Mouse (Mus musculus) neutrophil, adult 5-6 weeks (primary cell): ENCODE data around the gene Myo18b. TPM values are rescaled to one million over a fixed set of nuclear protein-coding genes. Genes with fewer than 3 reads are reported as not detected.

Source experiments
- ATAC-seq: fragments of 151-379, 151-347 bp; 2 replicates; pipeline ENCODE4 v1.8.0; 2017; ENCODE audit warnings: mild to moderate bottlenecking, moderate TSS enrichment; ENCODE audit not compliant: insufficient number of reproducible peaks, poor library complexity, low FRiP score, severe bottlenecking; ENCODE audit errors: extremely low read depth
- total RNA-seq: library from RNA; stranded (forward); fragments of 200-1000 nt; gene quantifications from 2 replicates; pipeline ENCODE4 v1.2.3, GENCODE M21; 2017

Gene Myo18b
- total RNA-seq, 1 experiment from 2014 or later: 0.23 TPM

DNA sequence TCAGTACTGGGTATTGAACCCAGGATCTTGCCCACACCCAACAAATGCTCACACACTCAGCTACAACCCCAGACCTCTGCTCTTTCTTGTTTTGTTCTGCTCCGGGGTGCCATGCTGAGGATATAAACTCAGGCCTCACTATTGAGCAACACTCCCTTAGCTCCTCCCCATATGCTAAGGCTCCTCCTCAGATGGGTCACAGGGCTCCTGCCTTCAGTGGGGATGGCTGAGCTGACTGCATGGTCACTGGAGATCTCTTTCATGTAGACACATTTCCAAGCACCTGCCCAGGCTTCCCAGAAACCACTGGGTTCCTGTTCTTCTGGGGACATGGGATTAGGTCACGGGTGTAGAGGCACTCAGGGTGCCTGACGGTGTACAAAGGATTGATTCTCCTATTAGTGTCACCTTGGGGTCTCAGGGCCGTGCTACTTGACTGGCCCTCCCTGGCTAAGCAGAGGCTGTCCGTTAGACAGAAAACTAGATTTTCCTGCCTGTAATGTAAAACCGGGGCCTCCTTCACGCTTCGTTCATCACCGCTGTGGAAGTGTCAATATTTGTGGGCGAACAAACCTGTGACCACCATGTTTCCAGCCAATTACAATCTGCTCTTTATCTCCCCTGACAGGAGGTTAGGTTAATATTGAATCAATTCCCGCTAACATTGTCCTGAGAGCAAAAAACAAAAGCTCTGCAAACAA, 127.0 kb downstream of the Myo18b start:
- ATAC-seq: no peak

DNA sequence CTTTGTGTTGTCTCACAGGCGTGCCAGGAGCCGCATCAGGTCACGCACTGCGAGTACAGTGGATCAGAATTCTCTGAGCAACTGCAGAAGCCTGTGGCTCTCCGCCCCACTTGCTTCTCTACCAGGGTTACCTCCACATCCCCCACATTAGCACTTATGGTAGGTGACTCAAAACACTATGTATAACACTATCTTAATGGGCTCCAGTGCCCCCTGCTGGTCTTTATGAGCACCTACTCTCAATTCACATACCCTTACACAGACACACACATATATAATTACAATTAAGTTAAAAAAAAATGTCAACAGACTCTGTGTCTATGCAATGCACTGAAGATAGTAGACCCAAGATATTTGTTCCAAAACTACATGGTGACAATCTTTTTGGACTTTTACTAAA, 127.6 kb downstream of the Myo18b start:
- ATAC-seq: no peak

DNA sequence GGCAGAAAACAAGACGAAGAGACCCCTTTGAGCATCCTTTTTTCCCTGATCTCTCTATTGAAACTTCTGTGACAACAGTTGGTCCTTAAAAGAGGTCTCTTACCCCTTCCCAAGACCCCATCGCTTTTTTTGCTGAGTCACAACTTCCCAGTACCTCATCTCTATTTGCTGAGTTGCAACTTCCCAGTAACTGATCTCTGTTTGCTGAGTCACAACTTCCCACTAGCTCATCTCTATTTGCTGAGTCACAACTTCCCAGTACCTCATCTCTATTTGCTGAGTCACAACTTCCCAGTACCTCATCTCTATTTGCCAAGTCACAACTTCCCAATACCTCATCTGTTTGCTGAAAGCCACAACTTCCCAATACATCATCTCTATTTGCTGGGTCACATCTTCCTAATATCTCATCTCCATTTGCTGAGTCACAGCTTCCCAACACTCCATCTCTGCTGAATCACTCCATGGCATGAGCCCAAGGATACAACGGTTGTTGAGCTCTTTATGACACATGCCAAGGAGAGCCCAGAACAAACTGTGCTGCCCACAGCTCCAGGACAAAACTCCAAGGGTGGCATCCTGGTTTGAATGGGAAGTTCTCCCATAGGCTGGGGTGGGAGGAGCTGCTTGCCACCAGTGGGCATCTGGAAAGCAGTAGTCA, 134.6 kb downstream of the Myo18b start:
- ATAC-seq: no peak

DNA sequence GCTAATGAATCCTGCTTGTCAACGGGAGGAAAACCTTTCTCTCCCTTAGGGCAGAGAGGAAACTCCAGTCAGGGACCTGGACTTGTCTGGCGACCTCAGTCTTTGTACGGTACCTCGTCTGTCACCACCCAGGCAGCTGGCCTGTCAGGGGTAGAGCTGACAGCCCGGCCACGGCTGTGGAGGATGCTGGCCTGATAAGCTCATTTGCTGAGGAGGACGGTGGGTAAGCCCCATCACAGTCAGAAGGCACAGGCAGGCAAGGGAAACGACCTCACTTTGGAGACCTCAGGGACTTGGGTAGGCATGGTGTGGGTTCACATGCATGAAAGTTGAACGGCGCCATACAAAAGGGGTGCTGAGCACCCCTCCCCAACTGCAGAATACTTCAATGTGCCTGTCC, 140.6 kb downstream of the Myo18b start:
- no peak for ATAC-seq

DNA sequence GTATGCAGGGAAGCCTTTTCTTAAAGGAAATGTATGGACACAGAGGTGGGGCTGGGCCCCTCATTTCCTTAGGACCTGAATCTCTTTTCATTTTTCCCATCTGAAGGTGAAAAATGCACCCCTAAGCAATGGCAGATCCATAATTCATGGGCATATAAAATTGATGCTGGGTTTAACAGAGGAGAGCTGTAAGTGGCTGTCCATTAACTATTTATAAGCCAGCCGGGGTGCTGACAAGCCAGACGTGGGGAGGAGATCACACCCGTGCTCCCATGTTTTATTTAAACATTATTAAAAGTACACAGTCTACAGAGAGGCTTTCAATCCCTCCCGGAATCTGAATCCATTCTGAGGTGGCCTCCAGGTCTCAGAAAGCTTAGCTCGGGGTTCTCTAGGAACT, 146.5 kb downstream of the Myo18b start:
- ATAC-seq: no peak

DNA sequence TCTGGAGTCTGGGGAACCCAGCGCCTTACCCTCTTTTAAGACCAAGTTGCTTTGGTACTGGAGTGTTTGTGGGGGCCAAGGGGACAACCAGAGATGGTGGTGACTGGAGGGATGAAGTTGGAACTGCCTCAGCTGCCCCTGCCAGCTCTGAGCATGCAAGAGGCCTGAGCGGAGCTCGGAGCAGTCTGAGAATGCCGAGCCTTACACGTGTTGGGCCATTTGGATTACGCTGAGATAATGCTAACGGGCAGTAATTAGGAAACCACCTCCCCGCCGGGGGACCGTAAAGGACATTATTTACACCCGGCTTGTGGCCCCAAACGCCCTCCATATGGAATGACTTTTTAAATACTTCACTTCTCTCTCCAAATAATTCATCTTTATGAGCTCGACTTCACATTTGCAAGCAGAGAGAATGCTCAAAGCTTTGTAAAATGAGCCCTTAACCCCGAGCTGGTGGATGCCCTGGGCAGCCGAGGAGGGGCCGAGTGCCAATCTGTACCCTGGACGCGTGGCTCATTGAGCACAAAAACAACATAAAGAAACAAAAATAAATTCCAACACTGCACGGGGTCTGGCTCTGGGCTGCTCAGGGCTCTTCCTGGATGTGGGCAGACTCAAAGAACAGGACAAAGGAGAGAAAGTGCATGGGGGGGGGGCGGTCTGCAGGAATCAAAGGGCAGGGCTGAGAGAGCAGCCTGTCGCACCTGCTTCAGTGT, 148.0 kb downstream of the Myo18b start:
- ATAC-seq: no peak

DNA sequence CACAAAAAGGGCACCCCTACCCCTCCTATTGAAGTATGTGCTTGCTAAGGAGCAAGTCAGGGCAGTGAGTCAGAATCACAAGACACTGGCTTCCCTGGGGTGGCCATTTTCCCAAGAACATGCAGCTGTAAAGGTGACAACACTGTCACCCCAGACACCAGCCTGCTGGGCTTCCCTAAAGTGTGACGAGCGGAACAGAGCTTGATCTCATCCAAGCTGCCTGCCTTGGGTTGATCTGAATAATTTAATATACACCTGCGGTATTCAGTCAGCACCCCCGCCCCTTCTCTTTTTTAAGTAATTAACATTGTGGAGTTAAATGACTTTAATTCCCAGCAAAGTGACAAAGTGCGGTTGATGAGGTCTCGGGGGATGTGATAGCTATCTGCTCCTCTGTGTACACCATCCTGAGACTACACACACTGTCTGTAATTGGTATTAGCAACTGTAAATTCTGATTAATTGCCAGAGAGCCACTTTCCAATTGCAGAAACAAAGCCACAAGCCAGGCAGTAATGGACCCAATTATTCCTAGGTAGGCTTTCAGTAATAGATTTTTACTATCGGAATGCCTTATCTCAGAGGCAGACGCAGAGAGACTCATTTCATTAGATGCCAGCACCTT, 148.7 kb downstream of the Myo18b start:
- ATAC-seq: no peak

DNA sequence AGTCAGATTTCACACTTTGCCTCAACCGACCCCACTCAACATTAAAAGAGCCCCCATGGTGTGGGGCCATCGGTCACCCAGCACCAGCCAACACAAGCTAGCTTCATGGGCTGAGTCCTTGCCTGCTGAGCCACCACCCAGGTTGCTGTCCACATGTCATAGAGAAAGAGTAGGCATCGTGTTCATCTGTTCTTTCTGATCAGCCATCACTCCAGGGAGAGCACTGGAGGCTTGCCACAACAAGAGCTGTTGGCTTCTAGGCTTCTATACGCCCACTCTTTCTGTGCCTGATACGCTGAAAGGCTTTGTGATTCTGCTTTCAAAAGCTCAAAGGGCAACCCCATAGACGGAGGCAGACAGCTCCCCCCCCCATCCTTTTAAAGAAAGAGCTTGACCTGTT, 151.0 kb downstream of the Myo18b start:
- ATAC-seq: no peak

DNA sequence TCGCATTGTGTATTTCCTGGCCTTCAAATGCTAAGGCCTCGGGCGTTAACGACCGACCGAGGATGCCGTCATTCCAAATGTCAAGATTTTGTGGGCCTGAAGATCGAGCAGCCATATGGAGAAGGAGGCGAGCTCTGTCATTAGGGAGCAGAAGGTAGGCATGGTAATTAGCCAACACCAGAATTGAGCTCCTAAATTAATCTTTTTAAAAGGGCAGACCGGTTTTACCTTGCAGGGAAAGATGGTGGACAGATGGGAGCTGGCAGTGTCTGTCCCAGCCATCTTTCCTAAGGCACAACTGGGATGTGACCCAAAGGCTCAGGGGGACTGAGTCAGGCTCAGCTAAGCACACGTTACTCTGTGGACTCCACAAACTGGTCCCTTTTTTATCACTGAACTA, 151.6 kb downstream of the Myo18b start:
- no peak for ATAC-seq

DNA sequence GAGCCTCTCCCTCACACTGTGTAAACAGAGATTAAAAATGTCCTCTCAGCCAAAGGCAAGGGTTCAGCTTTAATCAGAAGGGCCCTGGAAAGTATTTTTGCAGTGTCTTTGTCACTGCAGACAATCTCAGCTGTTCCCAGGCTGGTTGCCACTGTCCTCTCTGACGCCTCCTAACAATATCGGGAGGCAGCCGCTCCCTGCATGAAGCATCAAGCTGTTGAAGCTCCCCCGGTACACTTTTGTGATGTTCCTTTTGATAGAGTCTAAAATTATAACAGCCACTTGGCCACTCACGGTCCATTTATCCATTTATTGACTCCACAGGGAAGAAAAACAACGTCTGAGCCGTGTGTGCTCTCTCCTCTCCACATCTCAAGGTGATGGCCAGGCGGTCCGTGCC, 153.0 kb downstream of the Myo18b start:
- ATAC-seq: no peak

DNA sequence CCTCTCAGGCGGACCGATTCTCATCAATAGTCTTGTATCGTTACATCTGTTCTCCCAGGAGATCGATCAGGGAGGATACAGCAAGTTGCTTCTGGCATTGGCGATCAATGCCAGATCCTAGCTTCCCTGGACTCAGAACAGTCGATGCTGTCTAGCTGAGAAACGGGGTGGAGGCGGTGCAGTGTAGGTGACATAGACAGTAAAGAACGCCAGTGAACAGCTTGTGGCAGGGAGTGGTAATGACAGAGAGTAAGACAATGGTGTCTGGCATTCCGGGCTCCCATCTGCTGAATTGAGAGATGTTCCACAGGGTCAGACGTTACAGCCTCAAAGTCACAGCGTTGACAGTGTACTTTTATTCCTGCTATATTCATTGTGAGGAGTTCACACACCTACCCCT, 155.5 kb downstream of the Myo18b start:
- no peak for ATAC-seq

DNA sequence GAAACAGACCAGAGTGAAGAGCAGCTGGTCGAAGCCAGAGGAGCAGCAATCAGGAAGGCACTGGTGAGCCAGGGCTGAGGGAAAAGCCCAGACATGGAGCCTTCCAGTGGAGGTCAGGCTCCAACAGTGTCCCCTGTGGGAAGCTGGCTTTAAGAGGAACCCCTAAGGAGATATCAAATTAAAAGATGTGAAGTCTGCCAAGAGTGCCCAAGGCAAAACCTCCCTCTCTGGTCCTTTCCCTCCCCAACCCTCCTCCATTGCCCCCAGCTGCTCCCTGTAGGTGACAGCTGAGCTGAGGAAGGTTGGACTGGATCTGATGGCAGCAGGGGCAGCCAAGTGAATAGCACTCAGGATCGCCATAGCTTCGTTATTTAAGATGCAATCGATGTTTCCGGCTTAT, 161.1 kb downstream of the Myo18b start:
- ATAC-seq: no peak

DNA sequence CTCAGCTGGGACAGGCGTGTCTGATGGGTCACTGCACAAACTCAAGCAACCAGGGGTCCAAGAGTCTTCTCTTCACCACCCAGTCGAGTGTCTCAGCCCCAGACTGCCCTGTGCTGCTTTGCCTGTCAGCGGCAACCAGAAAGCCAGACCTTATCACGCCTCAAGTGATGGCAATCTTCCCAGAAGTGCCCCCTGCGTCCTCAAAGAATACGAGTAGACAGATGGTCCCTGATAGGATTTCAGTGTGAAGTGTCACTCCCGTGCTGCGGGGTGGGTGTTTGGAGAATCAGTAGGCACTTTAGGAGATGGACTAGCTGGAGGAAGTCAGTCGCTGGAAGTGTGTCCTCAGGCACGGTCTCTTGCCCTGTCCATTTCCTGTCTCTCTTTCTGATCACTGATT, 165.6 kb downstream of the Myo18b start:
- no peak for ATAC-seq

DNA sequence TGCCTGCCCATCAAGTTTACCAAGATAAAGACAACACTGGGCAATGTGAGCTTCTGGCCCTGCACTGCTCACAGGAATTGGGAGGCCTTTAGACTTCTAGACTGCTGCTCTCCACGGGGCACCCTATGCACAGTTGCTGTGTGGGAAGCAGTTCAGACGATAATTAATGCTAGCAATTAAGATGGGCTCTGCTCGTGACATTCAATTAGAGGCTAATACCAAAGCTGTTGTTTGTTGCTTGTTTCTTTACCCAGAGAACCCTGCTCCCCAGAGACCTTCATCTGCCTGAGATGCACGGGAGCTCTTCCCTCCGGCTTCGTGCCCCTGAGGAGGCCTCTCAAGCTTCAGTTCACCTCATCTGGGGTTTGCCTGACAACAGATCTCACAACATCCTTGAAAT, 167.7 kb downstream of the Myo18b start:
- ATAC-seq: no peak

DNA sequence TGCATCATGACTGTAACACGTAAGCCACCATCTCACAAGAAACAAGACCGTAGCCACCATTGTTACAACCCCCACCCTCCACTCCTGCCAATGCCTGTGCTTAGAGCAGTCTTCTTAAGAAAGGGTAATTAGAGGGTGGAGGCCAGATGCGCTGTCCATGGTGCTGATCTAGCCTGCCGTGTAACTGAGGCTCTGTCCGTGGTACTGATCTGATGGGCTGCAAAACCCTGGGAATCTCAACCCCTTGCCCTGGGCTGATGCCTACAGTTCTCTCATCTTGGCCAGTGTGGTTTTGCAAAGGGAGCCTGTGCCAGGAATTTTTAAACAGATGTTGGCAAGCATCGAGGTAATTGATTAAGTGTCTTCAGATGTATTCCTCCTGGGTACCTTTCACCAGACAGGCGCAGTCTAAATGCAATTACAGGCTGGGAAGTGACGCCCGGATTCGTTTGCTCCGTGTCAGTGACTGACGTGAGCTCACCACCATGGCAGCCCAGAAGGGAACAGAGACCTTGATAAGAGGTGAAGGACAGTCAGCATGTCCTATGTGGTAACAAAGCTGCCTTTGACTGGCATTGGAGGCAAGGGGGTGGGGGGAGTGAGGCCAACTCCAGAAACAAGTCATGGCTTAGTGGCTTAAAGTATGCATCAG, 177.4 kb downstream of the Myo18b start:
- no peak for ATAC-seq

DNA sequence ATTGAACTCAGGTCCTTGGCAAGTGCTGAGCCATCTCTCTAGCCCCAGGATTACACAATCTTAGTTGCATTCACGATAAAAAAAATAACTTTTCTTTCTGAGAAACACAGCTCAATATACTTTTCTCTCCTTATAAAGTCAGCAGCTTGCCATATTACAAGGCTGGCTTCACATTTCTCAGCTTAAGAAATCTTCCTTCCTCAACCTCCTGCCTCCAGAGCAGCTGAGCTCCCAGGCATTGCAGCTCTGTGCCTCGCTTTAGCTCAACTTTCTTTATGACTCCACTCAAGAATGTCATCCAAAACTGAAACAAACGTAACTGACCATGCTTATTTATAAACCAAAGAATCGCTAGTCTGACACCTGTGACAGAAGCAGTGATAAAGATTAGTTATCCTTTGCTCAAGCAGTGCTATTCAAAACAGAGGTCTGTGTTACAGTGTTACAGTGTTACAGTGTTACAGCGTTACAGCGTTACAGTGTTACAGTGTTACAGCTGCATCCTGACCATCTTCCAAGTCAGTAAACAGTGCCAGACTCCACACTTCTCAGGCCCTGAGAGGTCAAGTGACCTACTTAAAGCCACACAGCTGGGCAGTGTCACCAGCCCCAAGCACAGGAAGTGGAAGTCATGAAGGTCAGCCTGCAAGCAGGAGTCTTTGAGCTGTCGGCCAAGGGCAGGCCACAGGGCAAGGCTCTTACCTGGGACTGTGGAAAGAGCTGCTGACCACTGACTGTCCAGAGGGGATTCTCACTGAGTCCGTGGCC, 181.3 kb downstream of the Myo18b start:
- ATAC-seq: no peak

DNA sequence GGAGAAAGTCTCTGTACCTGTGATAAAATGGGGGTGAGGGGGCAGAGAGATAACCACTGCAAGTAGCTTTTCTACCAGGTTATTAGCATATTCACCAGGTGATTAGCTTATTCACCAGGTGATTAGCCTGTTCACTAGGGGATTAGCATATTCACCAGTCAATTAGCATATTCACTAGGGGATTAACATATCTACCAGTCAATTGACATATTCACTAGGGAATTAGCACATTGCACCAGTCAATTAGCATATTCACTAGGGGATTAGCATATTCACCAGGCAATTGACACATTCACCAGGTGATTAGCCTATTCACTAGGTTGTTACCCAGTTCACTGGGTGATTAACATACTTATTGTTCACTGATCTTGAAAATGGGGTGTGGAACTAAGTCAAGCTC, 186.3 kb downstream of the Myo18b start:
- no peak for ATAC-seq

DNA sequence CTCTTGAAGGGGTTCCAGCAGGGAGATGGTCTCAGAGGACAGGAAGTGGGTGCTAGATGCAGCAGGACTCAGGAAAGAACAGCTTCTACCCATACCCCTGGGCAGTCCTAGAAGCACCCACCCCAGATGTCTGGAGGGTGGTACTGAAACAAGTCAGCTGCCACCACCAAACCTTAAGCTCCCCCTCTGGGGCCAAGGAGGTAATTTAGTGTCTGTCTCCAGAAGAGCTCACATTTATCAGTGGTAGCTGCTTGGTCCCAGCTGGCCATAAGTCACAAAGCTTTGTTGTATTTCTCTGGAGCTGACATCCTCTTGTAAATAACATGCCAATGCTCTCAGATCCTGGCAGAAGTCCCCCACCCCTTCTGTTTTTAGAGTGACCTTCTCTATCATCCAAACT, 187.7 kb downstream of the Myo18b start:
- ATAC-seq: no peak

DNA sequence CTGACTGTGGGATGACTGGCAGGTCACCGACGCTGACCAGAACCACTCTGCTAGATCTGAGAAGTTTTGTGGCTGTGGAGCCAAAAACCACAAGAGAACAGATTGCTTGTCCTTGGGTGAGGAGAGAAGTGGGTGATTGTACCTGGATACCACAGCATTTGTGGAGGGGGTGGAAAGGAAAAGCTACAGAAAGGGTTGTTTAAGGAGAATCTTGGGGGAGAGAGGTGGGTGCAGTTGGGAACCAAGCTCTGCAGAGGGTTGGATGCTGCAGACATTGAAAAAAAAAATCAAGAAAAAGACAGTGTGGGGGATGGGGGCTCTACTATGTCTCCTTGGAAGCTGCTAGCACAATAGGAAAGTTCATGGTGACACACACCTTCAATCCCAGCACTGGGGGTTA, 188.7 kb downstream of the Myo18b start:
- ATAC-seq: no peak
